ENCODE assay signal across 8 mouse cellular contexts in genomic region chr8:84846722-84847572, GRCm38 (mm10). TPM values are rescaled to one million over a fixed set of nuclear protein-coding genes. Genes with fewer than 3 reads are reported as not detected.
A peak's percentile ranks its signal among the peaks of the same experiment; 100 is the strongest.
DNase-seq lines count a peak whose midpoint lies in the region; ATAC-seq and TF ChIP-seq lines count a peak whose summit lies in the region.

TSS of gene Calr (minus strand) at chr8:84846934.

- WGBS in hindbrain, embryonic 13.5 days = under 1% methylated on average over 55 of the region's 55 CpGs

- CTCF ChIA-PET in Patski (lab: Charles Lee) = interaction anchor here (1.0 to 2.6 kb wide), 6 partner anchors 9 to 56 kb away, joined by 3 to 9 read pairs (median 4); partner anchors contain the start of gene Farsa

- POLR2A ChIA-PET in Patski (lab: Charles Lee) = interaction anchor here (0.6 to 3.1 kb wide), 8 partner anchors 9 to 156 kb away, joined by 3 to 14 read pairs (median 4); partner anchors contain the start of genes Farsa and Klf1

- no peak for TF ChIP-seq CTCF in Patski (IDR thresholded peaks at IDR 0.05)

- in situ Hi-C loops in Patski (cut with MboI; ENCODE audit: low pct_unique_long_range_greater_than_20kb) = no loop called here

- peak within 1 kb of the TSS; percentile 88 for H3K4me2 ChIP-seq in hindbrain, embryonic 13.5 days

- peak; percentile 97 for ATAC-seq in Patski
- ATAC-seq in hindbrain, embryonic 13.5 days (ENCODE audit: low FRiP score) = peak; percentile 99

- H3K27me3 ChIP-seq in Patski = no peaks in the 10 kb centered on the region
- no peaks in the 10 kb centered on the region for H3K27me3 ChIP-seq in hindbrain, embryonic 13.5 days

- H3K9ac ChIP-seq in hindbrain, embryonic 13.5 days = peak within 1 kb of the TSS; percentile 98

- peaks cover 43% of the 10 kb centered on the region for H3K4me1 ChIP-seq in hindbrain, embryonic 13.5 days (replicated peaks)

- H3K9me3 ChIP-seq in hindbrain, embryonic 13.5 days = no peaks in the 10 kb centered on the region

- peak within 1 kb of the TSS; percentile 92 for H3K27ac ChIP-seq in hindbrain, embryonic 13.5 days

- peaks cover 32% of the 10 kb centered on the region for H3K36me3 ChIP-seq in hindbrain, embryonic 13.5 days

- DNase-seq in Patski (ENCODE audit: low read depth, low spot score) = peak; percentile 98
- DNase-seq in cerebellum, postnatal 14 days = peak; percentile 99 to 100
- peak; percentile 99 to 100 for DNase-seq in frontal cortex, postnatal 14 days (ENCODE audit: low spot score in 2 of 2)
- DNase-seq in layer of hippocampus, postnatal 25 days (ENCODE audit: extremely low spot score in 1 of 2, low spot score in 1 of 2) = peak; percentile 95 to 97
- DNase-seq in lung, postnatal 25 days (ENCODE audit: low spot score) = peak; percentile 100
- DNase-seq in retina, embryonic 14.5 days (ENCODE audit: low spot score) = peak; percentile 100
- DNase-seq in thymus, postnatal 4 days = peak; percentile 99

- H3K4me3 ChIP-seq in hindbrain, embryonic 13.5 days = peak within 1 kb of the TSS; percentile 98

RNA-seq across cellular contexts. Expression of gene Calr, which starts in this region (rescaled TPM):
- 1,232 TPM for polyA plus RNA-seq in Patski (2021)
- 646 and 672 TPM in 2 replicates for polyA plus RNA-seq in hindbrain, embryonic 13.5 days (2015; fragmentation: Nextera tagmentation; extraction: Ambion mirVana)
- total RNA-seq in layer of hippocampus, postnatal 25 days (2021) = 100 to 1,000 TPM; 473 to 552 TPM

Comparison
In these comparisons a context has a peak if more than half of its experiments do, and no peak if none do; other contexts are left out.
1. Peak in every context shown above with its lines: DNase-seq, ATAC-seq, H3K4me3 ChIP-seq and H3K27ac ChIP-seq.